Mouse (Mus musculus): Measurements from ENCODE around the gene Adk.

- TF ChIP-seq TAL1 (IDR thresholded peaks at IDR 0.05; ENCODE audit: low read length) (no peak), GATA1 (IDR thresholded peaks at IDR 0.05; ENCODE audit: low read length) (no peak)
Observed at GRCm38 (mm10) chr14:21485961-21486520, 433.7 kb downstream of the Adk start.

All from erythroblast, embryonic 14.5 days (primary cell).